Mouse (Mus musculus) brown adipose tissue, adult 24 weeks (tissue): ENCODE results near the gene Zfp788. TPM values are rescaled to one million over a fixed set of nuclear protein-coding genes. Genes with fewer than 3 reads are reported as not detected.
A peak's percentile ranks its signal among the peaks of the same experiment; 100 is the strongest.
"Not testable (repeated sequence)": the region's sequence is repeated elsewhere in the genome, so short reads cannot be mapped to it uniquely, and the experiment has no call there.

Experiments used
- H3K27ac ChIP-seq: fragments of 200-500 bp; replicated peaks from 2 replicates; pipeline ENCODE4 v1.5.1; 2012; ENCODE audit warnings: low read depth, mild to moderate bottlenecking, low read length
- H3K4me1 ChIP-seq: fragments of 200-500 bp; 2 replicates; pipeline ENCODE4 v1.6.1; 2012; ENCODE audit warnings: low read length, mixed read lengths; ENCODE audit not compliant: control insufficient read depth, insufficient read depth, insufficient read length
- H3K4me3 ChIP-seq: fragments of 200-500 bp; 2 replicates; pipeline ENCODE4 v1.5.1; 2012; ENCODE audit warnings: low read depth, mild to moderate bottlenecking, low read length, moderate library complexity; ENCODE audit not compliant: insufficient read depth
- polyA plus RNA-seq: library from polyadenylated mRNA; stranded (reverse); fragments of >200 nt; gene quantifications from 2 replicates; pipeline ENCODE4 v1.2.4, GENCODE M21; 2012; ENCODE audit not compliant: missing spikeins, insufficient read depth, insufficient read length

Gene Zfp788
- polyA plus RNA-seq, result 5.3 and 7.2 TPM in 2 replicates

- Histone ChIP-seq H3K4me3 (peak within 1 kb of the TSS; percentile 91), H3K4me1 (no peaks in the 10 kb centered on the region), H3K27ac (peak within 1 kb of the TSS; percentile 67)
These were observed at the start of gene Zfp788 for GRCm38 (mm10) chr7:41632409-41633220. Gene Zfp788, plus strand, starts transcription at chr7:41633203.

- H3K4me1 ChIP-seq, H3K4me3 ChIP-seq, H3K27ac ChIP-seq: not testable (repeated sequence)
These were observed 45.2 kb upstream of the Zfp788 start for GRCm38 (mm10) chr7:41587831-41588230.

DNA sequence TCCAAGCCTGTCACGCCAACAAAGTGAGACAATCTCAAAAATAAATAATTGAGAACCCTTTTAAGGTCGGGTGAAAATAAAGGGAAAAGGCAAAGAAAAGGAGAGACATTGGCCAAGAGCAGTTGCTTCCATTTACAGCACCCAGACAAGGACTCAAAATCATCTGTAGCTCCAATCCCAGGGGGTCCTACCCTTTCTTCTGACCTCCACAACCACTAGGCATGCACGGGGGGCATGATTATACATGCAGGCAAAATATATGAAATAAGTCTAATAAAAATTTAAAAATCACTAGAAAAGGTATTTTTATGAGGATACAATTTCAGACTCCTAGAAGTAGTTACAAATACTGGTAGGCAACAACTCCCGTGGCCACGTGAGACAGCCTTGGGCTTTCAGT lies 34.4 kb upstream of the Zfp788 start:
- Histone ChIP-seq H3K27ac (peak overlapping the region; percentile 53), H3K4me3 (peak overlapping the region; percentile 70), H3K4me1 (no peaks in the 10 kb centered on the region; the same call in 1 of the 2 replicates)

DNA sequence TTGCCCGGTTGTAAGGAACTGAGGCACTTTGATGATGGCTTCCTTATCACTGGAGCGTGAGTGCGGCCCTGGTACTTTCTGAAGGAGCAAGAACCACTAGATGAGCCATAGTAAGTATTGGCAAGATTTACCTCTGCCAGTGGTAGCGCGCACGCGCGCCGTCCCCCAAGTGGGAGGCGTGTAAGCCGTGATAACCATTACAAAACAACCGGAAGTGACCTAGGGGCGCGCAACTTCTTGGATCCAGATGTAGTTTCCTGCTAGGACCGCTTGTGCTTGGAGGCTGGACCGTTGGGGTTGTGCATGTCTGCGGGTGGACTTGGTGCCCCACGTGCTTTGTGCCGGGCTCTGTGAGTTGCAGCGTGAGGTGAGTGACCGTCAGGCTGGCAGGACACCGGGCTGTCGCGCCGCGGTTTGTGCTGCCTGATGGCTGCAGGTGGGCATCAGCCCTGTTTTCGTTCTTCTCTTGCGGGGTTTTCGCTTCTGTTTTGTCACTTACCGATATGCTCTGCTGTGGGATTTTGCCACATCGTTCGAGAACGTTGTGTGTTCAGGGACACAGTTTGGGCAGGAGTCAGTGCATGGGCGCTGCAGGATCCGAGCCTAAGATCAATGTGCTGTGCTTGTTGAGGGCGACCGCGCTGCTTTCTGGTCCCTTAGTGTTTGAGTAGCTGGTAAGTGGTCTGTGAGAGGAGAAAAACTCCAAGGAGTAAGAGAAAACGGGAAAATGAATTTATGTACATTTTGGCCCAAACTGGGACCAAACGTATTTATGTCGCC lies 33.8 kb upstream of the Zfp788 start, which contains the start of gene 2610021A01Rik:
Gene 2610021A01Rik, plus strand, starts transcription at position 197 of the 780 bp plus-strand sequence.
- Histone ChIP-seq H3K4me1 (no peaks in the 10 kb centered on the region; the same call in 1 of the 2 replicates), H3K4me3 (peak within 1 kb of the TSS; percentile 70), H3K27ac (peak within 1 kb of the TSS; percentile 53)

DNA sequence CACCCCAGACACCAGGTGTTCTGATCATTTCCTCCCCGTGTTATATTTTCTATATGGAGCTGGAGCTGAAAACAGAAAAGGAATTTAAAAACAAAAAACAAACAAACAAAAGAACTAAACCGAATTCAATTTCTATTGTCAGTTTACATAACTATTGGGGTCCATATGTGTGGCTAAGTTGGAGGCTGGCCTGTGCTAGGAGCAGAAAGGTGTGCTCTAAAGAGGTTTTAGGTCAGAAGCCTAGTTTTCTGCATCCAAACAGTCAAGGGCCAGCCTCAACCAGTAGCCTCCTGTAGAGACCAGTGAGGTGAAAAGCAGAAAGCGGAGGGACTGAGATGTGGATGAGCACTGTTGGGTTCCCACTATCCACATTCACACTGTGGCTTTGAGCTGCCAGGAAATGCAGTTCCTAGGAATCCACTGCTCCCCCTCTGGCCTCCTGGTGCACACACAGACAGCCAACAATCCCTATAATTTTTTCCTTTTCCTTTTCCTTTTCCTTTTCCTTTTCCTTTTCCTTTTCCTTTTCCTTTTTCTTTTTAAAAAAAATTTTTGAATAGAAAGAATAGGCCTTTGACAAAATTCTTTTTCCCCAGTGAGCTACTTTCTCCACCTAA lies 33.0 kb upstream of the Zfp788 start:
- peak overlapping the region; percentile 70 for H3K4me3 ChIP-seq
- H3K27ac ChIP-seq, result no peak overlapping the region
- no peaks in the 10 kb centered on the region; the same call in 1 of the 2 replicates for H3K4me1 ChIP-seq

GRCm38 (mm10) chr7:41611654-41612053 lies 21.3 kb upstream of the Zfp788 start:
- H3K27ac ChIP-seq, result no peak overlapping the region

DNA sequence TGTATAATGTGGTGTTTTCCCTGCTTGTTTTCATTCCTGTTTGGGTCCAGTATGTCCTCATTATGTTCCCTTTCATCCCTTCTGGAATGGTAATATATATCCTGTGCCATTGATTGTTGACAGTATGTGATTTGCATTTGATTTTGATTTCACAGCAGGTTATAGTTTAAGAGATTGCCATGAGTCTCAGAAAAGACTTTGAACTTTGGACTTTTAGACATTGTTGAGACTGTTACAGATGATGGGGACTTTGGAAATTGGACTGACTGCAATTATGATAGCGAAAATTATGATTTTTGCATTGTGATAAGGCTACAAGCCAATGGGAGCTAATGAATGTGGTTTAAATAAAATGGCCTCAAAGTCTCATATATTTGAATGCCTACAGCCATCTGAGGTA lies 16.8 kb upstream of the Zfp788 start:
- not testable (repeated sequence) for H3K4me3 ChIP-seq, H3K27ac ChIP-seq, H3K4me1 ChIP-seq

More at GRCm38 (mm10) chr7:41611654-41612053, 21.3 kb upstream of the Zfp788 start:
- H3K4me1 ChIP-seq, result no peaks in the 10 kb centered on the region
- no peak overlapping the region for H3K4me3 ChIP-seq

- Histone ChIP-seq H3K4me3 (peak overlapping the region; percentile 91), H3K4me1 (no peaks in the 10 kb centered on the region), H3K27ac (peak overlapping the region; percentile 67)
These were observed 400 bp downstream of the Zfp788 start for GRCm38 (mm10) chr7:41633221-41633984.

DNA sequence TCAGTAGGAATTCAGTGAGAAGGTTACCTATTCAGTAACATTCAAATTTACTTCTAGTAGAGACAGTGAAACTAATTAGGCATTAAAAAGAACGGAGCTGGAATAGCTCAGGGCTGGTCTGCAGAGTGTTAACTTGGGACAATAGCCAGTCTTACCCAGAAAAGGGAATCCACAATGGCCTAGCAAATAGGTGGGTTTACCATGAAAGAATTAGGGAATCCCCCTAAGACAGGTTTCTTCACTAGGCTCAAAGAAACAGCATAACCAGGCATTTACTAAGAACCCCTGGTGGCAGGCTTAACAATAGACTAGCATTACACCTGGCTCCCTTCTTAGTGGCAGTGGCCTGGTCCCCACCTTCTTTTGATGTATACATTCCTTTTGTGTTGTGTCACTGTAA lies 41.3 kb downstream of the Zfp788 start:
- H3K4me3 ChIP-seq, H3K27ac ChIP-seq, H3K4me1 ChIP-seq: not testable (repeated sequence)

Other genes starting within 250 kb of the Zfp788 start
- 9.0 and 12.7 TPM in 2 replicates for gene AI987944, start 239.8 kb upstream of the Zfp788 start, polyA plus RNA-seq
- 0.33 and 0.55 TPM in 2 replicates for gene Vmn2r57, start 184.5 kb upstream of the Zfp788 start, polyA plus RNA-seq
- gene Gm20449, start 133.8 kb upstream of the Zfp788 start, polyA plus RNA-seq, result not detected in 2 replicates
- gene AW146154, start 133.3 kb upstream of the Zfp788 start, polyA plus RNA-seq, result 2.8 TPM in 2 replicates
- not detected in 2 replicates for gene Gm6871, start 59.5 kb upstream of the Zfp788 start, polyA plus RNA-seq
- gene 2610021A01Rik, start 34.0 kb upstream of the Zfp788 start, polyA plus RNA-seq, result 5.0 and 7.3 TPM in 2 replicates
- not detected in 2 replicates for gene Vmn2r58, start 239.5 kb downstream of the Zfp788 start, polyA plus RNA-seq